Mouse (Mus musculus) hindbrain, embryonic 16.5 days (tissue): Measurements from ENCODE around the gene Mylk2. TPM values are rescaled to one million over a fixed set of nuclear protein-coding genes. Genes with fewer than 3 reads are reported as not detected.

ENCODE experiments used
- microRNA-seq: library from miRNA; unstranded; fragments of <30 nt; microRNA quantifications from one replicate; pipeline ENCODE4, GENCODE M21; 2017
- polyA plus RNA-seq: library from polyadenylated mRNA; unstranded; fragments of >200 nt; fragmentation: Nextera tagmentation; extraction: Ambion mirVana; gene quantifications from 2 replicates; pipeline ENCODE4 v1.2.1, GENCODE M21; 2015

The Mylk2 gene
- polyA plus RNA-seq, 1 experiment from 2014 or later, result 0.21 TPM

Small RNA genes within 50 kb of the gene (microRNA-seq; reads per million reads assigned to microRNA genes)
- 1.5 reads per million for gene Mir5622

Other genes starting within 250 kb of the Mylk2 start
- gene H13, start 241.9 kb upstream of the Mylk2 start, polyA plus RNA-seq, result 172 and 178 TPM in 2 replicates
- gene Mcts2, start 224.3 kb upstream of the Mylk2 start, polyA plus RNA-seq, result 32.2 and 36.7 TPM in 2 replicates
- 56.8 and 68.4 TPM in 2 replicates for gene Id1, start 175.1 kb upstream of the Mylk2 start, polyA plus RNA-seq
- 6.7 and 7.0 TPM in 2 replicates for gene Cox4i2, start 157.2 kb upstream of the Mylk2 start, polyA plus RNA-seq
- gene Bcl2l1, start 79.6 kb upstream of the Mylk2 start, polyA plus RNA-seq, result 138 and 159 TPM in 2 replicates
- 14.8 and 19.8 TPM in 2 replicates for gene Tpx2, start 63.4 kb upstream of the Mylk2 start, polyA plus RNA-seq
- 4.2 and 4.5 TPM in 2 replicates for gene Foxs1, start 21.9 kb downstream of the Mylk2 start, polyA plus RNA-seq
- gene Dusp15, start 40.3 kb downstream of the Mylk2 start, polyA plus RNA-seq, result 11.6 and 13.6 TPM in 2 replicates
- 9.2 and 10.5 TPM in 2 replicates for gene Ttll9, start 51.1 kb downstream of the Mylk2 start, polyA plus RNA-seq
- gene Pdrg1, start 104.1 kb downstream of the Mylk2 start, polyA plus RNA-seq, result 247 and 274 TPM in 2 replicates
- 1.8 and 2.0 TPM in 2 replicates for gene Xkr7, start 120.5 kb downstream of the Mylk2 start, polyA plus RNA-seq
- 0.58 and 1.4 TPM in 2 replicates for gene Ccm2l, start 154.6 kb downstream of the Mylk2 start, polyA plus RNA-seq
- gene Hck, start 197.1 kb downstream of the Mylk2 start, polyA plus RNA-seq, result 4.3 and 5.3 TPM in 2 replicates
- 79.8 and 86.7 TPM in 2 replicates for gene Tm9sf4, start 250.0 kb downstream of the Mylk2 start, polyA plus RNA-seq